Mouse (Mus musculus): ENCODE results near the gene Entpd6. TPM values are rescaled to one million over a fixed set of nuclear protein-coding genes. Genes with fewer than 3 reads are reported as not detected.

Gene Entpd6
- total RNA-seq, 2 experiments from 2014 or later: 75.9 to 77.1 TPM

- peak; percentile 81 to 88 for DNase-seq (ENCODE audit: low spot score in 2 of 2)
Observed at GRCm38 (mm10) chr2:150786251-150787180, 37.7 kb downstream of the Entpd6 start, which contains the start of gene Pygb. TSS of gene Pygb (plus strand) at chr2:150786735.

- DNase-seq (ENCODE audit: low spot score in 2 of 2): no peak
Observed at GRCm38 (mm10) chr2:150787234-150787771, 38.5 kb downstream of the Entpd6 start.

- peak; percentile 79 to 91 for DNase-seq (ENCODE audit: low spot score in 2 of 2)
Observed at GRCm38 (mm10) chr2:150788768-150789550, 40.1 kb downstream of the Entpd6 start.

GRCm38 (mm10) chr2:150793320-150793719, 44.5 kb downstream of the Entpd6 start:
- DNase-seq (ENCODE audit: low spot score in 2 of 2): no peak

- DNase-seq (ENCODE audit: low spot score in 2 of 2): no peak
Observed at GRCm38 (mm10) chr2:150798084-150798483, 49.2 kb downstream of the Entpd6 start.

- DNase-seq (ENCODE audit: low spot score in 2 of 2): no peak
Observed at GRCm38 (mm10) chr2:150800616-150801015, 51.8 kb downstream of the Entpd6 start.

- DNase-seq (ENCODE audit: low spot score in 2 of 2): no peak
Observed at GRCm38 (mm10) chr2:150803035-150803434, 54.2 kb downstream of the Entpd6 start.

GRCm38 (mm10) chr2:150808381-150808780, 59.5 kb downstream of the Entpd6 start:
- DNase-seq (ENCODE audit: low spot score in 2 of 2): peak; percentile 51 to 72

GRCm38 (mm10) chr2:150808812-150809211, 60.0 kb downstream of the Entpd6 start:
- no peak for DNase-seq (ENCODE audit: low spot score in 2 of 2)

- DNase-seq (ENCODE audit: low spot score in 2 of 2): no peak
Observed at GRCm38 (mm10) chr2:150810603-150811002, 61.8 kb downstream of the Entpd6 start.

- no peak for DNase-seq (ENCODE audit: low spot score in 2 of 2)
Observed at GRCm38 (mm10) chr2:150812816-150813215, 64.0 kb downstream of the Entpd6 start.

GRCm38 (mm10) chr2:150816676-150817402, 68.0 kb downstream of the Entpd6 start:
- DNase-seq (ENCODE audit: low spot score in 2 of 2): no peak

- no peak for DNase-seq (ENCODE audit: low spot score in 2 of 2)
Observed at GRCm38 (mm10) chr2:150818742-150819141, 69.9 kb downstream of the Entpd6 start.

- DNase-seq (ENCODE audit: low spot score in 2 of 2): no peak
Observed at GRCm38 (mm10) chr2:150820720-150821119, 71.9 kb downstream of the Entpd6 start.

Other genes with a start within 250 kb of the Entpd6 start
- gene Cst7, start 178.6 kb upstream of the Entpd6 start, total RNA-seq (2021): not detected
- gene Apmap, start 140.5 kb upstream of the Entpd6 start, total RNA-seq (2021): 10 to 100 TPM; 55.4 to 59.9 TPM
- gene Acss1, start 80.5 kb upstream of the Entpd6 start, total RNA-seq (2021): 10 to 100 TPM; 20.5 to 21.0 TPM
- gene Vsx1, start 59.7 kb upstream of the Entpd6 start, total RNA-seq (2021): under 1 TPM; 0.09 to 0.10 TPM
- gene Pygb, start 37.7 kb downstream of the Entpd6 start, total RNA-seq (2021): 100 to 1,000 TPM; 183 to 184 TPM
- 100 to 1,000 TPM; 239 to 243 TPM for gene Abhd12, start 155.7 kb downstream of the Entpd6 start, total RNA-seq (2021)
- 1 to 10 TPM; 1.9 to 4.7 TPM for gene Gins1, start 156.4 kb downstream of the Entpd6 start, total RNA-seq (2021)

Data from layer of hippocampus, postnatal 14 days (tissue).